Mouse (Mus musculus): ENCODE results near the gene Btg3. TPM values are rescaled to one million over a fixed set of nuclear protein-coding genes. Genes with fewer than 3 reads are reported as not detected.
"Not testable (repeated sequence)": the region's sequence is repeated elsewhere in the genome, so short reads cannot be mapped to it uniquely, and the experiment has no call there.

Gene Btg3
- total RNA-seq (2021), result 10 to 100 TPM; 12.2 to 16.6 TPM
- long read RNA-seq, experiment 1, transcript Btg3-201 (5 exons, 1,414 nt), result major isoform, 43 of 49 reads
- long read RNA-seq, experiment 1, partial matches to known transcripts, result 3 of 49 reads
- long read RNA-seq, experiment 1, other reads (novel, unspliced or antisense), result 3 of 49 reads
- long read RNA-seq, experiment 2, transcript Btg3-201 (5 exons, 1,414 nt), result major isoform, 21 of 29 reads
- long read RNA-seq, experiment 2, partial matches to known transcripts, result 7 of 29 reads
- long read RNA-seq, experiment 2, other reads (novel, unspliced or antisense), result 1 of 29 reads

DNA sequence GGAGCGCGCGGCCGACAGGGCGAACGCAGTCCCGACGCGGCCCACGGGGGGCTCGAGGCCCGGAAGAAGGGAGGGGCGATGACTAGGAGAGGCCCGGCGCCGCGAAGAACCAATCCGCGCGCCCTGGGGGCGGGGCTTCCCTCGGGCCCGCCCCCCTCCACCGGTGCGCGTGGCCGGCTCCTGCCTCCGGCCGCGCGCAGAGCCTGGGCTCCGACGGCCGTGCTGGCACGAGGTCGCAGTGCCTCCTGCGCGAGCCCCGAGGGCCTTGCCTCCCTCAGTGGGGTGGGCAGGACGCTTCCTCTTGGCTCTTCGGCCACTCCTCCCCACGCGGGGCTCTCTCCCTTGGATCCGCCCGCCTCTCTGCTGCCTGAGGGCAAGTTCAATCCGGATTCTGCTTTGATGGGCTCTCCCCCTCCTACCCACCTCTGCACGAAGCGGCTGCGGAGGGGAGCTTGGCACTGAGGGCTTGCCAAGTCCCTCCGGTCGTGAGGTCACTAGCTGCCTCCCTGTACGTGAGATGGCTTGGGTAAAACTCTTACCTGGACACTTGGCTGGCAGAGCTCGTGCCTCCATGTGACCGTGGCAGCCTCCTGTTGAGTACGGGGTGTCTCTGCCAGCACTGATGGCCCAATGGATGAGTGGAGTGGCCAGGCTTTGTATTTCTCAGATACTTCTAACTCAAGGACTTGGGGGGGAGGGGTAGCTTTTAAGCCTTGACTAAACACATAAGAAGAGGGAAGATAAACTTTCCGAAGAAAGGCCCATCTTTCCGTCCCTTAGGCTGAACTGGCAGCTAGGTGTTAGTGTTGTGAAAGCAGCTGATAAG lies at the start of gene Btg3:
Gene Btg3, minus strand, starts transcription at position 448 of the 826 bp plus-strand sequence.
- peak; percentile 67 to 69 for DNase-seq (ENCODE audit: low spot score in 2 of 2)

DNA sequence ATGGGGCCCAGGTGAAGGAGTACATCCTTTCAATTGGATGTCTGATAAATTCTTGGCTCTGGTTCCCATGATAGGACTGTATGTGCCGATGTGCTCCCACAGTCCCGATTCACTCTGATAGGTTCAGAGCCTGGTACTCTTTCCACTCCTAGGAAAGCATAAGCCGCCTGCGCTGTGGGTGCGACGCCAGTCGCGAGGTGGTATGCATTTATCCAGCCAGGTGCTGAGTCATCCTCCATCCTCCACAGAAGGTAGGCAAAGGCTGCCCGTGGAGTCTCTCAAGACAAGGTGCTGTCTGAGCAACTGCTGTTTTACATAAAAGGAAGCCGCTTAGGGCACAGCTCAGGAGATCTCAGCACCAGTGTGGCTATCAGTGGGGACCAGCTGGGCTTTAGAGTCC lies 40.7 kb upstream of the Btg3 start:
- DNase-seq (ENCODE audit: low spot score in 2 of 2), result peak in 1 of 2 experiments; percentile 9

DNA sequence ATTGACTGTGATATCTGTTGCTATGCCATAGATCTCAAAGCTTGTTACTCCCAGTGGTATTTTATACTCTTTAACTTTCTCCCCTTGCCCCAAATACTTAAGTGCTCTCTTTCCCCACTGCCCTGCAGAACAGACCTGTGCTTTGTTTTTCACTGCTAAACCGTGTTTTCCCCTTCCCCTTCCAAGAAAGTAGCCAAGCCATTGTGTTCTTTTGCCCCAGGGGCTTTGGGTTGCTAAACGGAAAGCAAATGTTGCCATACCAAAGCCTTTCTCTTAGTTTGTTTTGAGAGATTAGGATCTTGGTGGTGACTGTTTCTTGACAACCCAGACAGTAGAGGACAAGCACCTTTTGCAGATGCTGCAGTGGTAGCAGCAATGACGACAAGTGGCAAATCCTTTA lies 39.5 kb upstream of the Btg3 start:
- no peak for DNase-seq (ENCODE audit: low spot score in 2 of 2)

DNA sequence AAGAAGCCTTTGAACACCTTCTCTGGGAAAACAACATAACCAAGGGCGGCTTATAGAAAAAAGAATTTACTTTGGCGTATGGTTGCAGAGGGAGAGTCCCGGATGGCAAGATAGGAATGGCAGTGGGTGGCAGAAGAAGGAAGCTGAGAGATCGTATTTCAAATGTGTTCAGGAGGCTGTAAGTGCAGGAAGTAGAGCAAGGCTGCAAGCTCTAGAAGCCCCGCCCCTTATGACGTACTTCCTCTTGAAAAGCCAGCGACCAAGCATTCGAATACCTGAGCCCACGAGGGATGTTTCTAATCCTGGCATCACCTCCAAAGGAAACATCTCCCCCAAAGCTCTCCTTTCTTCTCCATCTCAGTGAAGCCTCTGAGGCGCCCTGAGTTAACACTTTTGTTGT lies 33.0 kb upstream of the Btg3 start:
- no peak for DNase-seq (ENCODE audit: low spot score in 2 of 2)

DNA sequence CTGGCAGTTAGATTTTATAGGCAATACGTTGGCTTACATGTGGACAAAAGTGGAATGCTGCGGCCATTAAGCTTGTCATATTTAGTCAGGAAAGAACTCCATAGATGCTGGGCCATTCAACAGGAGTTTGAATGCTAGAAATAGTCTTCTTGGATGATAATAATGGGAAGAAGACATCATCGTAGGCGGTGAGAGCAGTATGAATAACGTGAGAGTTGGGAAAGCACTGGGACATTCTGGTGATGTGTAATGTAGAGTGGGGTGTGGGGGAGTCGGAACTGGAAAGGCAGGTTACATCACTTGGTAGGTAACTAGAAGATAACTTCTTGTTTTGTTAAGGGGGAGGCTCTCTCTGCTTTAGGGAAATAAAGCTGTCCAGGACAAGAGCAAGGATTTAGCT lies 30.9 kb upstream of the Btg3 start:
- no peak for DNase-seq (ENCODE audit: low spot score in 2 of 2)

DNA sequence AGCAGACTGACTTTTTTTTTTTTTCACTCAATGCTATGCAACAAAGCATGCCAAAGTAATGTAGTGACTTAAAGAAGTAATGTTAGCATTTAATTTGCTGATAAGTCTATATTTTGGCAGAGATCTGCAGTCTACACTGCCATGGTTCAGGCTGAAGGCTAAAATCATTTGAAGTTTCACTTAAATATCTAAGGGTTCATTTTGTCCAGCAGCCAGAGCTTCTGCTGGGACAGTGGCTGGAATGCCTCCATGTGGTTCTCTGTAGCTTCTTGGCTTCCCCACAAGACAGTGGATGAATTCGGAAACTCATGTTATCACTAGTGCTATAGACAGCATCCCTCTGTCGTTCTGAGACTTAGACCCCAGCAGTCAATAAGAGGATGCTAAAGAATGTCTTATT lies 29.7 kb upstream of the Btg3 start:
- DNase-seq (ENCODE audit: low spot score in 2 of 2), result no peak

DNA sequence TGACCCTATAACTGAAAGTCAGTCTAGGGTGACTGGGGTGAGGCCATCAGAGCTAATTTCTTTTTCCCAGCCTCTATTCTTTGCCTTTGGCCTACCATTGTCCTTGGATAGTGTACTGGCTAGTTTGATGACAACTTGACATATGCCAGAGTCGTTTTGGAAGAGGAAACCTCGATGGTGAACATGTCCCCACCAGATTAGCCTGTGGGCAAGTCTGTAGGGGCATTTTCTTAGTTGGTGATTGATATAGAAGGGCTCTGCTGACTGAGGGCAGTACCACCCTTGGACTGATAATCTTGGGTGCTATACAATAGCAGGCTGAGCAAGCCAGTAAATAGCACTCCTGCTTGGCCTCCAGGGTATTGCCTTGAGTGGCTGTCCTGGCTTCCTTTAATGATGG lies 25.3 kb upstream of the Btg3 start:
- no peak for DNase-seq (ENCODE audit: low spot score in 2 of 2)

DNA sequence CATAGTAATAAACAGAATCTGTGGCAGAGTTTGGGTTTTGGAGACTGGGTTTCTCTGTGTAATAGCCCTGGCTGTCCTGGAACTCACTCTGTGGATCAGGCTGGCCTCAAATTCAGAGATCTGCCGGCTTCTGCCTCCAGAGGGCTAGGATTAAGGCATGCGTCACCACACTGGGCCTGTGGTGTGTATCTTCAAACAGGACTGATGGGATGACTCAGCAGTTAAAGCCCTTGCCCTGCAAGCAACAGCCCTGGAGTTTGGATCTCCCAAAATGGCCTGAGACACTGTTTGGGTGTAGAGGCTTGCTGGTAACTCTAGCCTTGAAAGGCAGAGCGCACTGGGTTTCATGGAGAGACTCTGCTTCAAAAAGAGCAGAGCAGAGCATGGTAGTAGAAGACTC lies 22.4 kb upstream of the Btg3 start:
- DNase-seq (ENCODE audit: low spot score in 2 of 2), result no peak

DNA sequence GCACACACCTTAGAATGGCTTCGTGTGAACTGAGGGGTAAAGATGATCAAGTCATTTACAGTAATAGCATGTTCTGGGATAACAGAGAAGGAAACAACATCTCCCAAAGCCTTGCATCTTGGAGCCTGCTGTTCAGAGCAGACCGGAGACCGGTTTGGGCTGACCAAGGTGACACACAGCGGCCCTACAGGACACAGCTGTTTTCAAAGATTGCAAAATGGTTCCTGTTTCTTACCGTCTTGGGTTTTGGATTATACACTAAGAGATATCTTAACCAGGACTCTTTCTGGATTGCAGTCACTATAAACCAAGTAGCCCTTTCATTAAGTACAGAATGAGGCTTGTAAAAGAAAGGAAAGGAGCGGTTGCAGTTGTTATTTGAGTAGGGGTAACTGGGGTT lies 21.7 kb upstream of the Btg3 start:
- DNase-seq (ENCODE audit: low spot score in 2 of 2), result no peak

DNA sequence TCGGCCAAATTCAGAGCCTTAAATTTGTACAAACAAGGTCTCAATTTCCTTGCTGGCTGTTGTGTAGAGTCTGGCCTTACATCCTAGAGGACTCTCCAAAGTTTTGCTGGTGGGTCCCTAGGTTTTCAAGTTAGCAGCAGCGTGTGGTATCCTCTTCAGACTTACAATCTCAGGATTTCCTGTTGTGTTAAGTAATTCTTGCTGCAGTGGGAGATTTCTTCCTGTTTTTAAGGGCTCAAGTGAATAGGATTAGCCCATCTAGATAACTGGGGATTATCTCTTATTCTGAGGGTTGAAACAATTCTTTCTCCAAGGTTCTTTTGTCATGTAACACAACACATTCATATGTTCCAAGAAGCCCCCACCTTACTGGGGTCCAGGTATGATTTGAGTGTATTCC lies 14.4 kb upstream of the Btg3 start:
- DNase-seq (ENCODE audit: low spot score in 2 of 2), result no peak

DNA sequence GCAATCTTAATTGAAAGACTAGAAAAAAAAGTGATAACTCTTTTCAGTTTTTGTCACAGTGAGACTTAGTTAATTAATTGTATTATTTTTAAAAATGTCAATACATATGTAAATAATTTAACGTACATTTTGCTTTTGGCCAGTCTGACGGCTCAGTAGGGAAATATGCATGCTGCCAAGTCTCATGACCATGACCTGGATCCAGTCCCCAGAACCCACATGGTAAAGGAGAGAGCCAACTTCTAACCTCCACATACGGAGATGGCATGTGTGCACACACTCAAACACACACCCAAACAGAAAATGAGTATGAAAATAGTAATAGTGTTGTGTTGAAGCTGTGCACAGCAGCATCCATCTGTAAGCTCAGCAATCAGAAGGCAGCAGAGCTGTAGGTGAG lies 13.0 kb upstream of the Btg3 start:
- DNase-seq (ENCODE audit: low spot score in 2 of 2), result no peak

DNA sequence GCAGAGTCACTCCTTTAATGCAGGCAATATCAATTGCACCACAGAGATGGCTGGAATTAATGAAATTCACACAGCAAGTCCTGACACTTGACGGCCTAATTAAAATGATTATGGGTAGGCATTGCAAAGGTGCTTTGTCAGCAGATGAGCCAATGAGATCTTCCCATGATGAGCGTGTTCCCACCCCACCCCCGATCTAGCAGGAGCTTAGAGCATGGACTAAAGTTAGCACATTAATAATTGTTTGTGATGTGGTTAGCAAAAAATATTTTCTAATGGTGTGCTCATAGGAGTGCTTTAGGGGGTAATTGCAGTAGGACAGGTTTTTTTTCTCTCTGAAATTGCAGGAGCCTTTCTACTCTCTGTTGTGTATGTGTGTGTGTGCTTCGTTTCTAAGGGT lies 12.1 kb upstream of the Btg3 start:
- no peak for DNase-seq (ENCODE audit: low spot score in 2 of 2)

DNA sequence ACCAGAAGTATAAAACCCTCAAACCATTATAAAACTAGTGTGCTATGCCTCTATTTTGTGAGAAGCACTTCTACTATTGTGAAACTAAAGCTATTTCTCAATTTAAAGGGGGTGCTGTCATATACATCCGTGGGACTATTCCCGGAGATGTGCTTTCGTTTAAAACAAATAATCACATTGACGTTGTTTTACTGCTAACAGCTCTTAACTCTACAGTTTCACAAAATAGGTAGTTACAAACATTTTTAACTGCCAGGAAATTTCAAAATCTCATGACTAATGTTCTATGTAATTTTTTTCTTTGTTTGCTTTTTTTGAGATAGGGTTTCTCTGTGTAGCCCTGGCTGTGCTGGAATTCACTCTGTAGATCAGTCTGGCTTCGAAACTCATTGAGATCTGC lies 1.5 kb upstream of the Btg3 start:
- no peak for DNase-seq (ENCODE audit: low spot score in 2 of 2)

DNA sequence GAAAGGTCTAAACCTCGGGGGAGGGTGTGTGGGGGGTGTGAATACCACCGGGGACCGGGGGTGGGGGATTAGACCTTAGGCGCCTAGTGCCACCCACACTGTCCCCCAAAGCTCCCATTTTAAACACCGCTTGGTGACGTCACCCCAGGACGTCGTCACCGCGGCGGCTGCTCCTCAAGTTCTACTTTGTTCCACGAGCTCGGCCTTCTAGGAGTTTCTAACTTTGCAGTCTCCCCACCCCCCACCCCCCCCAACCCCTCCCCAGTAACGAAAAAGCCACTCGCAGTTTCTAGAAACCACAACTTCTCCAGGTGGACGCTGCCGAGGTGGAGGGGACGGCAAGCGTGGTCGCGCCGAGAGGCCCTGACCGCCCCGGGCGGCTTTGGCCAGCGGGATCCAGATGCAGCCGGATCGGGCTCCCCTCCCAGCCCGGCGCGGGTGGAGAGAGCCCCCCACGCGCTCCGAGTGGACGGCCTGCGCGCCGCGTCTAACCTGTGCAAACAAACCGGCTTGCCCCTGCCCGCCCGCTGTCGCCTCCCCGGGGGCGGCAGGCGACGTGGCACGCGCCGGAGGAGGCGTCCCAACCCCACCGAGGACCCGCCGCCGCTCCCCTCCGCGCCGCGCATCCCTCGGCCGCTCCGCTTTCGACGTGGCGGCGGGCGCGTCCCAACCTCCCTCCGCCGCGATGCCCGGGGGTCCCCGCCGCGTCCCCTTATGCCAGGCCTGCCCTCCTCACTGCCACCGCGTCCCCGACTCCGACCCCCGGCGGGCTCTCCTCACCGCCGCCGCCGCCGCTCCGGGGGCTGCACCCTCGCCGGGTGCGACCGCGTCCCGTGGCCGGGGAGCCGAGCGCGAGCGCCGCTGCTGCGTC lies 936 bp downstream of the Btg3 start:
- peak; percentile 16 to 39 for DNase-seq (ENCODE audit: low spot score in 2 of 2)

DNA sequence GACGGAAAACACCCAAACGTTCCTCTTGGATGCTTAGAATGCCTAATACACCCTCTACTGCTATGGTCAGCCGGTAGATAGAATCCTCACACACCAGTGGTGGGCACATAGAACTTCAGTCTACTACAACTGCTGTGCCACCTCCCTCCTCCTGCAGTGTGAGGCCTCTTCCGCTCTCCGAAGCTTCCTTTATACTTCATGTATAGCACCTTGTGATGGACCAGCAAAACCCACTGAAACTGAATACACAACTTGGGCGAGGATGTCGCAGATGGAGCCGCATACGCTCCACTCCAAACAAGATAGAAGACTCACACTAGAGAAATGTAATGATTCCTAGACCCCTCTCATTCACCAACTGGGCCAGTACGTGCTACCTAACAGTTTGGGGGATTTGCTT lies 1.8 kb downstream of the Btg3 start:
- no peak for DNase-seq (ENCODE audit: low spot score in 2 of 2)

DNA sequence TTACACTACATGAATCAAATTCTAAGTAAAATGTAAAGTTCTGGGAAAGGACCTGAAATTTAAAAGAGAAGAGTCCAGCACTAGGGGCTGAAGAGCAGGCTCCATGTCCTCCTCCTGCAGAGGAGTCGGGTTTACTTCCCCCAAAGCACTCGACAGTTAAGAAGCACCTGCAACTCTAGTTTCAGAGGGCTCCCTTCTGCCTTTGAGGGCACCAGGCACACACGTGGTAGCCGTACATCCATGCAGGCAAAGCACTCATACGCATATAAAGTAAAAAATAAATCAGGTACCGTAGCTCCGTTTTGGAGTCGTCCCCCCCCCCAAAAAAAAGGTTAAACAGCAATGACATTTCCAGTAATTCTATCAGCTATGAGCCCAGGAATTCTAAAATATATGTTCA lies 3.2 kb downstream of the Btg3 start:
- no peak for DNase-seq (ENCODE audit: low spot score in 2 of 2)

DNA sequence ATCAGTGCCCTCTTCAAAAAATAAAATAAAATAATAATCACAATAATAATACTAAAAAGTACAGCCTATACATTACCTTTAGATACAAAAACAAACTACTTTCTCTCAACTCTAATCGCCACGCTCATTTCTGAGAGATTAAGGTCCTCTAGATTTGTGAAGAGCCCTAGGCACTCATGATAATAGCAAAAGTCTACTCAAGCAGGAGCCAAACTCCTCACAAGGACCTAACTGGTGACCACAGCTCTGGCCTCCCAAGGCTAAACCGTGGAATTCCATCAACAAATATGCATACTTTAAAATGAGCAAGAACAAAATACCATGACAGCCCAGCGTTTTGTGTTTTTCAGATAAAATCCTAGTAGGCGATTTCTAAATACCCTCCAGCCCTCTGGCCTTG lies 4.2 kb downstream of the Btg3 start:
- DNase-seq (ENCODE audit: low spot score in 2 of 2), result no peak

DNA sequence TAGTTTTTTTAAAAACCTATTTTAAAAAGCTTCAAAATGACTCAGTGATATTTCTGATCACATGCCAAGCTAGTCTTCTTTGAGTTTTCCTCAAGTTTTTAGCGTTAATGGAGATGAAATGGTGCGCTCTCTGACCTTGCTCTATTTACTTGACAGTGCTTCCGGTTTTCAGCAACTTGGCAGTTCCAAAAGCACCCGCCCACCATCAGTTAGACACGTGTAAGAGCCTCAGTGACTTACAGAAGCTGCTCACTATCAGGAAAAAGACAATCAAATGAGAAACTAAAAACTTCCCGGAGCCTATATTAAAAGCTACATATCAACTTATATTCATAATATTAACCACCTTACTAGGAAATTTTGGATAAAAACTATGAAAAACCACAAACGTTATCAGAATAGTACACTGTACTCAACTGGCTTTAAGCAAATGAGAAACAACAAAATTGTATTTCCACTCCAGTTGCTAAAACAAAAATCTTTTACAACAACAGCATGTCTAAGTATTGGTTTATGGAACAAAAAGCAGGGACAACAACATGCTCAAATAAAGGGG lies 5.4 kb downstream of the Btg3 start:
- no peak for DNase-seq (ENCODE audit: low spot score in 2 of 2)

DNA sequence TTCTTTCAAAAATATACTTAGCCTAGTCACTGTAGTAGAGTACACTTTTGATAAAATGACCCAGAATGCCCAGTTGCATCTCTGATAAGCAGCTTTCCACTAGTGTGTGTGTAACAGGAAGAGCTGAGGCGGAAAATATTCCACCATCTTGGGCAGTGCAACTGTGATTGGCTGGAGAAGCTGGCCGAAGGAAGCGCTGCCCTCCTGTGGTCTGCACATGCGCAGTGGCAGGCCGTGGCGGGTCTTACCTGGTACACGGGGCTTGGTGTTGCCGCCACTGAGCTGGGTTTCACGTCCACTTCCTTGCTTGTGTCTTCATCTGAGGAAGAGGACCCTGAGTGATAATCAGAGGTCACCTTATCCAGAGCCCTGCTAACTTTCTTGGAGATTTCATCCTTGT lies 12.4 kb downstream of the Btg3 start:
- DNase-seq (ENCODE audit: low spot score in 2 of 2), result not testable (repeated sequence)

DNA sequence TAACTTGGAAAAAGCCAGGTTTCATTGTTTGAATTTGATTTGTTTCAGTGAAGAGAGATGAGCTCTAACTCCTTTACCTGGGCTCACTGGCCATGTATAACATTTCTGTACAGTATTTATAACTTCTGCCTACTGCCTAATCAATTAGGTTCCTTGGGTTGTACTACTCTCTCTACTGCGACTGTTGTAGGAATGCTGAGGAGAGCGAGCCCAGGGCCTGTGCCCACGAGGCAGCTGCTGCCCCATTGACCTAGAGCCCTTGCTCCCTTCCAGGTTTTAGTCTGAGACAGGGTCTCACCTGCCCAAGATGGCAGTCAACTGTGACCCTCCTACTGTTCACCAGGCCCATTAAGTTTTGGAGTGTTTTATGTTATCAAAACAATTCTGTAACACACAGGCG lies 15.5 kb downstream of the Btg3 start:
- DNase-seq (ENCODE audit: low spot score in 2 of 2), result no peak

DNA sequence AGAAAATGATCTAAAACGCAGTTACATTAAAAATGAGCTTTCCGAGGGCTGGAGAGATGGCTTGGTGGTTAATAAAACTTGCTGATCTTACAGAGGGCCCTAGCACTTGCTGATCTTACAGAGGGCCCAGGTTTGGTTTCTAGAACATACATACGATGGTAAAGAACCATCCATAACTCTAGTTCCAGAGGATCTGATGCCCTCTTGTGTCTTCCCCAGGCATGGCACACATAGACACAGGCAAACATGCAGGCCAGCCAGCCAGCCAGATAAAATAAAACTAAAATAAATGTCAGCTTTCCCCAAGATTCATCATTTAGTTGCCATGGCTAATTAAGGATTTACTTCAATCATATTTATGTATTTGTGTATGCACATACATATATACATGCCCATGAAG lies 19.2 kb downstream of the Btg3 start:
- DNase-seq (ENCODE audit: low spot score in 2 of 2), result no peak
